Mouse (Mus musculus) kidney, adult 2 months (tissue): ENCODE measurements around the gene 4930544D05Rik. TPM values are rescaled to one million over a fixed set of nuclear protein-coding genes. Genes with fewer than 3 reads are reported as not detected.
A peak's percentile ranks its signal among the peaks of the same experiment; 100 is the strongest.

ENCODE experiments used
- DNase-seq: peaks from one replicate; pipeline ENCODE4 v3.0.0; 2021
- H3K27ac ChIP-seq: fragments of 200-500 bp; 2 replicates; pipeline ENCODE4 v1.5.1; 2012; ENCODE audit warnings: low read depth, low read length, control low read depth, inconsistent platforms; ENCODE audit not compliant: insufficient read depth
- H3K27me3 ChIP-seq: fragments of 200-500 bp; replicated peaks from 2 replicates; pipeline ENCODE4 v1.6.1; 2012; ENCODE audit warnings: mild to moderate bottlenecking, moderate library complexity, low read length, inconsistent platforms; ENCODE audit not compliant: control insufficient read depth, insufficient read depth
- H3K36me3 ChIP-seq: fragments of 200-500 bp; 2 replicates; pipeline ENCODE4 v1.6.1; 2012; ENCODE audit warnings: mild to moderate bottlenecking, moderate library complexity, low read length, inconsistent platforms; ENCODE audit not compliant: control insufficient read depth, insufficient read depth
- H3K4me1 ChIP-seq: fragments of 200-500 bp; 2 replicates; pipeline ENCODE4 v1.6.1; 2011; ENCODE audit warnings: low read length; ENCODE audit not compliant: control insufficient read depth, insufficient read depth
- H3K4me3 ChIP-seq: fragments of 200-500 bp; 2 replicates; pipeline ENCODE4 v1.5.1; 2011; ENCODE audit warnings: mild to moderate bottlenecking, low read depth, low read length, control low read depth; ENCODE audit not compliant: insufficient read depth
- CTCF ChIP-seq: fragments of 200-500 bp; conservative IDR thresholded peaks from 2 replicates; pipeline ENCODE4 v1.5.1; 2011; ENCODE audit warnings: low read depth, mild to moderate bottlenecking, control low read depth, low read length, moderate library complexity, mixed read lengths; ENCODE audit not compliant: insufficient read depth, insufficient read length
- POLR2A ChIP-seq: fragments of 200-500 bp; IDR thresholded peaks from one replicate; pipeline ENCODE4 v1.6.1; 2011; ENCODE audit warnings: low read depth, low read length, control low read depth
- WGBS: fragments of 180-500 bp; shearing (Covaris S2); methylation state at CpG from one replicate; pipeline ENCODE4 v1.1.7; 2018; 5-methylcytosine and 5-hydroxymethylcytosine counted together
- polyA plus RNA-seq: library from polyadenylated mRNA; depleted of rRNA; stranded (reverse); fragments of >200 nt; gene quantifications from 2 replicates; pipeline ENCODE4 v1.2.3, GENCODE M21; 2012

4930544D05Rik gene
- polyA plus RNA-seq, 1 experiment, result not detected

DNA sequence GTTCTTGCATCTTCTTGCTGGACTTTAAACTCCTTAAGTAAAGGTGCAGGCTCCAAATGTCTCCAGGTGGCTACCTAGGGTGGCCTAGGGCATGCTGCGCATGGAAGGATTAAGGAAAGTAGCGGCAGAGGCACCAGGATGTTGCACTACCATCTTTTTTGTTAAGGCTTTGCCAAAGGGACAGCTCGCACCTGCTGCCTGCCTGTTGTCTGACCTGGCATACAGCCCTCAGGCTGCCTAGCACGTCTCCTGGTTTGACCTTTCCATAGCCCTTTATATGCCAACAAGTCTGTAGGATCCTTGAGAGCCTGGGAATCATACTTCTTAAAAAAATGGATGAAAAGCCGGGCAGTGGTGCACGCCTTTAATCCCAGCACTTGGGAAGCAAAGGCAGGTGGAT is 27.4 kb downstream of the 4930544D05Rik start:
- 85% methylated on average over 6 of the region's 6 CpGs for WGBS
- H3K27ac ChIP-seq, result no peak overlapping the region
- no peak for TF ChIP-seq POLR2A

DNA sequence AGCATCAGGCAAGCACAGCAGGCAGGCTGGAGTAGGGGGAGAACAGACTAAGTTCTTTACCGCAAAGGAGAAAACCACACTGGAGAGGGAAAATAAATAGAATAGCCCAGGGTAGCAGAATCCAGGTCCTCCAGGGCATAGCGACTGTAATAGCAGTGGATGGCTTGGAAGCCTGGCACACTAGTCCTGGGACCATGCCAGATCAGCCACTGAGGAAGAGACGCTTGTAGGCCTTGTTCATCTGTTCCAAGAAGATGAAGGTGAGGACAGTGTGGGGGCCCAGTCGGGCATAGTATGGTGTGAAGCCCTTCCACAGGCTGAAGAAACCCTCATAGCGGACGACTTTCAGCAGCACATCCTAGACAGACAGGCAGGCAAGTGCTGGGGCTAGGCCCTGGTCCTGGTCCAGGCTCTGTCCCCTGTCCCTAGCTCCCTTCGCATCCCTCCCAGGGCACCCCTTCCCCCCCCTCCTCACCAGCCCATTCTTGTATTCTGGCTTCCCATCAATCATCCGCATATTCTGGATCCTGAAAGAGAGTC is 29.0 kb downstream of the 4930544D05Rik start:
- WGBS, result 94% methylated on average over 8 of the region's 8 CpGs
- peaks cover 4% of the 10 kb centered on the region for H3K36me3 ChIP-seq

More for the DNA sequence above, 27.4 kb downstream of the 4930544D05Rik start:
- peaks cover 4% of the 10 kb centered on the region for H3K36me3 ChIP-seq
- peaks cover 11% of the 10 kb centered on the region for H3K4me1 ChIP-seq
- DNase-seq, result no peak
- H3K4me3 ChIP-seq, result no peak overlapping the region
- H3K27me3 ChIP-seq, result no peaks in the 10 kb centered on the region

DNA sequence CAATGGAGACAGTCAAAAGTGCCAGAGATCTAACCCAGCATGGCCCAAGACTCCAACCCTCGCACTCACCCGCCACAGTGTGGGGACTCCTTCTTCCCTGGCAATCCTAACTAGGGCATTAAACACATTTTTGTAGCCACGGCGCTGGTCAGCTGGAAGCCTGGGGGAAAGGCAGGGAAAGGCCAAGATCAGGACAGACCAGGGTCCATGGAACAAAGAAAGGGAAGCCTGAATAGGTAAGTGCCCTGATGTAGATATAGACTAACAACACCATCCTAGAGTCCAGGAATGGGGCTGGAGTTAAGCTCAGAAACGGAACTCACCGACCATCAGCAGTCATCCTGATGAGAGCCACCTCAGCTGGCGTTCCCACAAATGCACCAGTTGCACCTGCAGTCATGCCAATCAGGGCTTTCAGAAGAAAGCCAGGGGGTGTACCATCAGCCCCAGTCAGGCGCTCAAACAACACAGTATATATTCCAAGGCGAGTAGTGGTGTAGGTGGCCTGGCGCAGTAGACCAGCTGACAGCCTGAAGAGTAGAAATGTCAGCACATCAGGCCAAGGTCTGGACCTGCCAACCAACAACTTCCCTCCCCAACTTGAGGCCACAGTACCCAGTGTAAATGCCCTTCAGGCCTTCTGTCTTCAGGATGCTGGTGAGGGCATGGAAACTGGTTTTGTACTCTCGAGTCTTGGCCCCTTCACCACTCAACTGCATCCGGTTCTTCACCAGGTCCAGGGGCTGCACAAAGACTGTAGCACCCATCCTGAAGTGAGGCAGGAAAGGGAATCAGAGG is 30.0 kb downstream of the 4930544D05Rik start:
- no peak for TF ChIP-seq CTCF
- TF ChIP-seq POLR2A, result no peak
- peak overlapping the region; percentile 75 for H3K4me3 ChIP-seq
- H3K27ac ChIP-seq, result peak overlapping the region; percentile 94; the same call in 1 of the 2 replicates
- H3K27me3 ChIP-seq, result no peaks in the 10 kb centered on the region
- no peak for DNase-seq
- 65% methylated on average over 12 of the region's 12 CpGs for WGBS
- H3K4me1 ChIP-seq, result peaks cover 14% of the 10 kb centered on the region
- H3K36me3 ChIP-seq, result peaks cover 7% of the 10 kb centered on the region

More for the DNA sequence above, 29.0 kb downstream of the 4930544D05Rik start:
- no peak for DNase-seq
- H3K4me3 ChIP-seq, result no peak overlapping the region
- H3K4me1 ChIP-seq, result peaks cover 14% of the 10 kb centered on the region
- H3K27me3 ChIP-seq, result no peaks in the 10 kb centered on the region
- no peak overlapping the region for H3K27ac ChIP-seq
- TF ChIP-seq POLR2A (no peak), CTCF (no peak)

DNA sequence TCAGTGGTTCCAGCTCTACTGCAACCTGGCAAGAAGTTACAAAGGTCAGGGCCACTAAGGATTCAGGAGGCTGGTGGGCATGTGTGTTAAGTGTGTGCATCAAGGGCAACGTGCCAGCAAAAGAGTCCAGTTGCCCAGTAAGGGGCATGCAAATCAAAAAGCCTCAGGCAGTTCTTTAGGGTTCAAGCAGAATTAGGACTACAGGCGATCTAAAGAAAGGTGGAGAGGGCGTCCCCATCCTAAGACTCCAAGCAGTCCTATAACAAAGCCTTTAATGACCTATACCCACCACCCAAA is 30.6 kb downstream of the 4930544D05Rik start:
- Histone ChIP-seq H3K27me3 (no peaks in the 10 kb centered on the region), H3K4me1 (peaks cover 14% of the 10 kb centered on the region), H3K36me3 (peaks cover 10% of the 10 kb centered on the region), H3K4me3 (peak overlapping the region; percentile 75), H3K27ac (peak overlapping the region; percentile 94)
- DNase-seq, result peak; percentile 61
- WGBS, result 4% methylated on average over 3 of the region's 3 CpGs
- no peak for TF ChIP-seq POLR2A
- TF ChIP-seq CTCF, result no peak

DNA sequence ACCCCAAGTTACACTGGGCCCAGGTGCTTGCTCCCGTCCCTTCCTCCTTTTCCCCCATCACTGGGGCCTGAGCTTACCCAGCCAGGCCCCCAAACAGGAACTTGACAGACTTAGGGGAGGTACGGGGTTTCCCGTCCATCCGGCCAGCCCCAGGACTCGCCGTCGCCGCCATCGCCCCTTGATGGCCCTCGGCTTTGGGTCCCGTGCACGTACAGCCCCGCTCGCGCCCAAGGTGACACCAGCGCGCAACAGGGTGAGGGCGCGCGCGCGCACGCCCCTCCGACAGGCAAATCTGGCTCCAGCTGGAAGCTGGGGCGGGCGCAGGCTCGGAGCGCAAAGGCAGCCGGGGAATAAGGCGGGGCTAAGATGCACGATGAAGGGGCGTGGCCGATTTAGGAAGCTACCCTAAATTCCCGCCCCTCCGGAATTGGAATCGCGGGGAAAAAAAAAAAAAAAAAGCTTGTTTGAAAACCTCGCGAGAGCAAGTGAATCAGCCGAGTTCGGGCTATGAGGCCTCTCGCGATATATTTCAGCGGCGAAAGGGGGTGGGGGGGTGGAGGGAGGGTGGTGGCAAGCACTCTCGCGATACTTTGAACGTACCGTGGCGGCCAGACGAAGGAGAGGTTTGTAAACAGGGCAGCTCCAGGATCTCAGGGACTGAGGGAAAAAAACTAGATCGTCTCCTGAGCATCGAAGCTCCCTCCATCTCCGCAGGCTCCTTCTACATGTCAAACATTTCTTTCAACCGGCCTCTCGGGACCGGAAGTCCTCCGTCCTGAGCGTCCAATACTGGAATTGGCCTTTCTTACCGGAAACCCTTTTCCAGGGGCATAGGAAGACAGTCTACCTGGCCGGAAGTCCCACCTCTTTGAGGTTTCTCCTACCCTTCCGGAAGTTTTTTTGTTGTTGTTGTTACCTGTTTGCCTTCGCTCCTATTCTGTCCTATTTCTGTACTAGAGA is 31.3 kb downstream of the 4930544D05Rik start, which contains the start of the genes Rnf167 and Slc25a11:
Rnf167 (plus strand) TSS at position 545 of the 960 bp plus-strand sequence.
Slc25a11 (minus strand) TSS at position 789 of the 960 bp plus-strand sequence.
- DNase-seq, result peak; percentile 99
- Histone ChIP-seq H3K36me3 (peaks cover 10% of the 10 kb centered on the region), H3K27me3 (no peaks in the 10 kb centered on the region), H3K4me1 (peaks cover 16% of the 10 kb centered on the region), H3K4me3 (peak within 1 kb of the TSS; percentile 75), H3K27ac (peak within 1 kb of the TSS; percentile 98)
- under 1% methylated on average over 63 of the region's 63 CpGs for WGBS
- TF ChIP-seq POLR2A (peak; percentile 67), CTCF (no peak)

DNA sequence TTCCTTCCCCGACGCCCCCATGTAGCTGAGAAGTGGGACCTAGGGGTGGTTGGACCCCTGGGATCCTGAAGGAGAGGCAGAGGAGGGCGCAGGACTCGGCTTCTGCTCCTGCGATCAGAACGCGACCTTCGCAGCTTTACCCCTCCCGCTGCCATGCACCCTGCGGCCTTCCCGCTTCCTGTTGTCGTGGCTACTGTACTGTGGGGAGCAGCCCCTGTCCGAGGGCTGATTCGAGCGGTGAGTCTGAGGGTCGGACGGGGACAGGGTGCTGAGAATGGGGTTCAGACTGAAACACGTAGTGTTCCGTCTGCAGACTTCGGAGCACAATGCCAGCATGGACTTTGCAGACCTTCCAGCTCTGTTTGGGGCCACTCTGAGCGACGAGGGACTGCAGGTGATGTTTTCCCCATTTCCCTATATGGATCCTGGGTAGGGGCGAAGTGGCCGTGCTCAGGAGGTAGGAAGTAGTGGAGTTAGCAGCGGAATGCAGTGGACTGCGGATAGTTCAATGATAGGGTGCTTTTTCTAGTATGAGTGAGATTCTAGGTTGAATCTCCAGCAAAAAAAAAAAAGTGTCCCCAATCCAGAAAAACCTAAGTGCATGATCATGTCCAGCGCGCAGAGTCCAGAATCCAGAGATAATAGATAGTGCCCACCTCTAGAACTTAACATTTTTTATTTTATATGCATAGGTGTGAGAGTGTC is 32.2 kb downstream of the 4930544D05Rik start:
- peak; percentile 38 for DNase-seq
- Histone ChIP-seq H3K4me3 (peak overlapping the region; percentile 63), H3K27me3 (no peaks in the 10 kb centered on the region), H3K27ac (peak overlapping the region; percentile 98), H3K36me3 (peaks cover 10% of the 10 kb centered on the region), H3K4me1 (peaks cover 22% of the 10 kb centered on the region)
- TF ChIP-seq CTCF, result no peak
- no peak for TF ChIP-seq POLR2A
- 2% methylated on average over 28 of the region's 28 CpGs for WGBS
